Mouse (Mus musculus) erythroid progenitor cell, adult 5-6 weeks (primary cell): ENCODE measurements around the gene Clec18a. TPM values are rescaled to one million over a fixed set of nuclear protein-coding genes. Genes with fewer than 3 reads are reported as not detected.
"Not testable (repeated sequence)": the region's sequence is repeated elsewhere in the genome, so short reads cannot be mapped to it uniquely, and the experiment has no call there.

ENCODE experiments used
- ATAC-seq: replicated peaks from 2 replicates; pipeline ENCODE4 v1.8.0; 2016; ENCODE audit warnings: moderate number of reproducible peaks, mild to moderate bottlenecking, moderate TSS enrichment, inconsistent platforms; ENCODE audit not compliant: poor library complexity, low FRiP score, severe bottlenecking
- total RNA-seq, 2 experiments: library from RNA; stranded (forward) in 1 of 2; stranded (reverse) in 1 of 2; fragments of 150-400 nt in 1 of 2; fragments of 186-747, 209-891 nt in 1 of 2; gene quantifications; 2 replicates each; pipeline versions ENCODE4 v1.2.3 to v1.2.4; 2015 to 2017; ENCODE audit warnings: low replicate concordance in 2 of 2

Clec18a gene
- total RNA-seq (2015; ENCODE audit: low replicate concordance), result not detected in 2 replicates
- not detected in 2 replicates for total RNA-seq (2017; ENCODE audit: low replicate concordance)

DNA sequence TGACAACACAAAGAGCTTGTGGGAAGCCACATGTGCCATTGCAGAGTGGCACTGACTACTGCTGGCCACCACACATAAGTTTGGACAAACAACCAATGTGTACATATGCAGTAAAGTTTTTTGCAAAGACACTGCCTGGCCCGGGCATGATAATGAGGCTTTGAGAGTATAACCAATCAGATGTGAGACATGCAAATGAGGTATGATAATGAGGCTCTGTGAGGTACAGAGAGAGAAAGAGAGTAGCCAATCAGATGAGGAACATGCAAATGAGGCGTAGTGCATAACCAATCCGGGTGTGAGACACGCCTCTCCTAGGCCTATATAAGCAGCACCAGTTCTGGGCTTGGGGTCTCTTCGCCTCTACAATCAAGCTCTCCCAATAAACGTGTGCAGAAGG lies at the start of gene Clec18a:
Clec18a (minus strand) TSS at position 101 of the 400 bp plus-strand sequence.
- not testable (repeated sequence) for ATAC-seq

GRCm38 (mm10) chr8:111130756-111131155 lies 38.5 kb upstream of the Clec18a start:
- no peak for ATAC-seq

DNA sequence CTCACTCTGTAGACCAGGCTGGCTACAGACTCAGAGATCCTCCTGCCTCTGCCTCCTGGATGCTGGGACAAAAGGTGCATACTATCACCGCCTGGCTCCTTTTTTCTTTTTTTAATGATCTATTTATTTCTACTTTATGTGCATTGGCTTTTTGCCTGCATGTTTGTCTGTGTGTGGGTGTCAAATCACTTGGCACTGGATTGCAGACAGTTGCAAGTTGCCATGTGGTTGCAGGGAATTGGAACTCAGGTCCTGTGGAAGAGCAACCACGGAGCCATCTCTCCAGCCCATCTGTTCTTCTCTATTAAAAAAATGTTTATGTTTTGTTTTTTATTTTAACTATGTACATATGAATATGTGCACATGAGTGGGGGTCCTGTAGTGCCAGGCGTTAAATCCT lies 27.3 kb upstream of the Clec18a start:
- ATAC-seq, result no peak

DNA sequence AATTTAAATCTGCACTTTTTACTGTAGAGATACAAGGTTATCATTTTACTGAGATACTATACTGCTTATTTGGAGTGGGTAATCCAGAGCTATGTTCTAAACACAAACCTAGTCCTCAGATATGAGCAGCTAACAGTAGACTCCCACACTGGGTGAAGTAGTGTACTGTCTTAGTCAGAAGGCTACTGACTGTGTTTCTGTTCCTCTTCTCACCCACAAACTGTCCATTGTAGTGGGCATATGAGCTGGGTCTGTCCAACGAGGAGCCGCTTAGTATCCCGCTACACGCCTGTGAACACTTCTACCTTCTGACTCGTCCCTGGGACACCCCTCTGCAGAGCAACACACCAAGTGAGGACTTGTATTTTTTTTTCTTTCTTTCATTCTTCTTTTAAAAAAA lies 22.7 kb upstream of the Clec18a start:
- ATAC-seq, result no peak

GRCm38 (mm10) chr8:111094719-111095302 lies 2.6 kb upstream of the Clec18a start:
- ATAC-seq, result peak; percentile 72

GRCm38 (mm10) chr8:111093865-111094718 lies 1.9 kb upstream of the Clec18a start, which contains the start of gene Pdpr:
Gene Pdpr, plus strand, starts transcription at chr8:111094630.
- ATAC-seq, result peak; percentile 94

- no peak for ATAC-seq
These were observed 520 bp downstream of the Clec18a start for GRCm38 (mm10) chr8:111091706-111092105.

DNA sequence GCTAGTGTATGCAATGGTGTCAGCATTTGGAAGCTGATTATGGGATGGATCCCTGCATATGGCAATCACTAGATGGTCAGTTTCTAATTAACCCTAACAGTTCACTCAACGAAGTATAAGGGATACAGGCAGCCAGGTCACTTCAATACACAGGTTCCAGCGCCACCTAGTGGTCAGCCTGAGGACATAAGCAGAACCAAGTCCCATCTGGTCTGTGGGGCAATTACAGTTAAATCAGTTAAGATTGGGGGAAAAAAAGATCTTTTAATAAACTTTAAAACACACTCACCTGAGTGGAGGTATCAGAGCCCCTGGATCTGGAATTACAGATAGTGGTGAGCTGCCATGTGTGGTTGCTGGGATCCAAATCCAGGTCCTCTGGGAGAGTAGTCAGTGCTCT lies 2.1 kb downstream of the Clec18a start:
- ATAC-seq, result peak; percentile 65

- ATAC-seq, result not testable (repeated sequence)
These were observed 8.3 kb downstream of the Clec18a start for GRCm38 (mm10) chr8:111083936-111084335.

GRCm38 (mm10) chr8:111081580-111082258 lies 10.5 kb downstream of the Clec18a start:
- ATAC-seq, result no peak

DNA sequence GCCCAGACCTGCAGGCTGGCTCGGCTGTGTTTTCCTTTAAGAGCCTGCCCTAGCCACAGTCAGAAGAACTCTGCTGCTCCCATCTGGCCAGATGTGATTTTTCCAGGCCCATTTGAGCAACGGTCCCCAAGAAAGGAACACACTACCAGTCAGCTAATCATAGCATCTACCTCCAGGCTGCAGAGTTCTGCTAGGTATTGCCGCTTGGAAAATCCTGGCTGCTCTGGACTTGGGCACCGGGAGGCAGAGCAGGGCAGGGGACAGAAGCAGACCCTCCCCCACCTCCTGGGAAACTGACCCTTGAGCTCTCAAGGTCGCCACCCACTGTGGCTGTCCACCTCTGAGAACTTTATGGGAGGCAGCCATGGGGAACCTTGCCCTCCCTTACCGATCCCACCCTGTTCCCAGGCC lies 12.4 kb downstream of the Clec18a start:
- no peak for ATAC-seq

- no peak for ATAC-seq
These were observed 12.8 kb downstream of the Clec18a start for GRCm38 (mm10) chr8:111079461-111079860.

- ATAC-seq, result no peak
These were observed 16.3 kb downstream of the Clec18a start for GRCm38 (mm10) chr8:111075926-111076325.

- ATAC-seq, result not testable (repeated sequence)
These were observed 23.6 kb downstream of the Clec18a start for GRCm38 (mm10) chr8:111068660-111069059.

DNA sequence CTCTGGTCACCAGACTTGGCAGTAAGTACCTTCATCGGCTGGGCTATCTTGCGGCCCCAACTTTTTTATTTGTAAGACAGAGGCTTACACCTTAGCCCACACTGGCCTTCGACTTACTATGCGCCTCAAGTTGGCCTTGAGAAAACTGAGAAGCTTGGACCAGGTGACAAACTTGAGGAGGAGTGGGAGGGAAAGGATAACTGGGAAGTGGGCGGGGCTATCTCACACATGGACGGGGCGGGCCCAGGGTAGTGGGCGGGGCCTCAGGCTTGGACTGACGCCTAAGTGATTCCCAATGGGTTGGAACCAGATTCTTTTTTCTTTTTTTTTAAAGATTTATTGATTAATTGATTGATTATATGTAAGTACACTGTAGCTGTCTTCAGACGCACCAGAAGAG lies 24.8 kb downstream of the Clec18a start:
- peak; percentile 57; the same call in 1 of the 2 replicates for ATAC-seq

GRCm38 (mm10) chr8:111066308-111066707 lies 25.9 kb downstream of the Clec18a start:
- ATAC-seq, result no peak

- no peak for ATAC-seq
These were observed 29.3 kb downstream of the Clec18a start for GRCm38 (mm10) chr8:111062893-111063292.

DNA sequence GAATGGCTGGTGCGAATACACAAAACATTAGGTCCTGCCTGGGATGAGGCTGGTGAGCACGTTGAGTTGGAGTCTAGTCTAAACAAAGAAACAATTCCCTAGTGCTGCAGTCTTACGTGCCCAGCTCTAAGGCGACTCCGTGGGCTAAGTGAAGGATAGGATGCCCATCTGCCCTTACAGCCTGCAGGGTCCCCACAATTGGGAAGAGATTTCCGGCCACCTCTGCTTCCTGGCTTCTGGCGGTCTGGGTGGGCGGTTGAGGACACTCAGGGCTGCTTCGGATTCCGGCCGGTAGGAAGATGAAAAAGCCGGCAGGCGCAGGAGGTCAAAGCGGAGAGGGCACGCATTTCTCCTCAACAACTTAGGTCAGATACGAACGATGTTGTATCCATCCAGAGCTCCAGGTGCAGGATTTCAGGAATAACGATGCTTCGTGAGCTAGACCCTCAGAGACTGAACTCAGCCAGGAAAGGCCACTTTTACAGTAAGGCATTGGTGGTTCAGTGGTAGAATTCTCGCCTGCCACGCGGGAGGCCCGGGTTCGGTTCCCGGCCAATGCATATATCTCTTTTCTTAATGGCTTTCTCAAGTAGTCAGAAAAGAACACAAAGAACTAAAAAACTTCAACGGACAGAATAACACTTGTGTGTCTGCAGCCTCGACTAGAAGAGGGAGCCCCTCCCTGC lies 30.0 kb downstream of the Clec18a start:
- ATAC-seq, result peak; percentile 44; the same call in 1 of the 2 replicates

DNA sequence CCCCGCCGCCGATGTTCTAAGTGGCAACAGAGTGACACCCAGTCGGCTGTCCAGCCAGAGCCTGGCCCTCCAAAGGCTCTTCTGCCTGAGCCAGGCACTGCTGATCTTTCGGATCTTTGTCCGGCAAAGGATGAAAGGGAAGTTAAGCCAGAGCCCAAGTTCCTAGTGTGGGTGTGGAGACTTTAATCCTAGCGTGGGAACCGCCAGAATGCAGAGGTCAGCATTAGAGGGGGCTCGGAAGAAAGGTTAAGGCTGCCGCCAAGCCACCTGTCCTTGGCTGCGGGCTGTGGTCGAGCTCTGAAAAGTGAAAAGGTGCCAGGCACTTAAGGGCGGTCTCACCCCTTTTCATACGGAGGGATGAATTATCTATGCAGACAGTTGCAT lies 30.5 kb downstream of the Clec18a start:
- peak; percentile 13; the same call in 1 of the 2 replicates for ATAC-seq
